Mouse (Mus musculus) lung, adult 2 months (tissue): ENCODE measurements around the gene Fat3.

Source experiments
- CTCF ChIP-seq: fragments of 200-500 bp; IDR thresholded peaks from 2 replicates; pipeline ENCODE4 v1.5.1; 2011; ENCODE audit warnings: mild to moderate bottlenecking, low read length, control low read depth; ENCODE audit not compliant: insufficient read depth
- POLR2A ChIP-seq: fragments of 200-500 bp; IDR thresholded peaks from 2 replicates; pipeline ENCODE4 v1.6.1; 2011; ENCODE audit warnings: low read depth, mild to moderate bottlenecking, control low read depth, low read length, borderline replicate concordance; ENCODE audit errors: extremely low read depth

DNA sequence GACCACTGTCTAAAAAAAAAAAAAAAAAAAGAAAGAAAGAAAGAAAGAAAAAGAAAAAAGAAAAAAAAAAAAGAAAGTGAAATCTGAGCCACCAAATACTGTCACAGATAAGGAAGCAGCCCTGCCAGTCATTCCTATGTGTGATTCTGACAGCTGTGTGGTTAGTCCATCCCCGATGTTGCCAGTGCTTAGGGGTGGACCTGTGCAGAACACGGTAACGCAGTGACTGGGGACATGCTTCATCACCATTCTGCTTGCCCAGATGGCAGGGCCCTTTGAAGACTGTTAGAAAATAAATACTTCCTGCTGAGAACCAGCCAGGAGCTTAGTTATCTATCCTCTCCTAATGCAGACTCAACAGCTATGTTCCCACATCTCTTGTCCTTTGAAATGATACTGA is 203.2 kb downstream of the Fat3 start:
- TF ChIP-seq CTCF (no peak), POLR2A (no peak)
